Mouse (Mus musculus): ENCODE results near the gene Stard13.

DNA sequence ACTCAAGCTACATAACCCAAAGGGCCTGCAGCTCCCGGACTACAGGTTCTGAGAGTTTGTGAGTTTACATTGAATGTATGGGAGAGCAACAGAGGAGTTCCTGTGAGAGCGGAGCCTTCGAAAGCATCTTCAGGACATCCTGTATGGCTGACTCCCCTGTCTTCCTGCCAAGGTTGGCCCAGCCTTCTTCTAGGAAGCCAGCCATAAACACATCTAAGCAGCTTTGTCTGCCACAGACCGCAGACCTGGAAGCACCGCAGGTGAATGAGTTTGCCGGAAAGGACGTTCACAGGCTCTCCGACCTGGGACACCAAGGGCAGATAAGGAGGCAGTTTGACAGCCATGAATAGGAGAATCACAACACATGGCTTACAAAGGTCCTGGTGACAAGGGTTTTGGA, 52.3 kb downstream of the Stard13 start:
- TF ChIP-seq CTCF (IDR thresholded peaks at IDR 0.05; ENCODE audit: insufficient read depth, low read length) = no peak
- TF ChIP-seq POLR2A (IDR thresholded peaks at IDR 0.05; ENCODE audit: borderline replicate concordance, extremely low read depth, low read depth, low read length) = no peak
